Mouse (Mus musculus) layer of hippocampus, postnatal 25 days (tissue): ENCODE measurements around the gene Cpz. TPM values are rescaled to one million over a fixed set of nuclear protein-coding genes. Genes with fewer than 3 reads are reported as not detected.

Experiments
- total RNA-seq, 2 experiments: library from RNA; stranded (reverse); gene quantifications; 2 replicates each; pipeline ENCODE4 v1.2.3; 2021

The Cpz gene
- total RNA-seq, 2 experiments from 2014 or later: 0.26 to 0.34 TPM

Other genes with a start within 250 kb of the Cpz start
- 10 to 100 TPM; 24.5 to 27.4 TPM for gene Adra2c, start 247.4 kb downstream of the Cpz start, total RNA-seq
- gene Hmx1, start 136.6 kb downstream of the Cpz start, total RNA-seq: not detected
- gene Trmt44, start 49.4 kb upstream of the Cpz start, total RNA-seq: 1 to 10 TPM; 6.1 to 7.1 TPM
- gene Acox3, start 57.3 kb upstream of the Cpz start, total RNA-seq: 10 to 100 TPM; 25.2 to 32.2 TPM
- 1 to 10 TPM; 5.9 to 8.0 TPM for gene Htra3, start 154.1 kb upstream of the Cpz start, total RNA-seq
- 1 to 10 TPM; 1.5 to 1.6 TPM for gene Sh3tc1, start 214.3 kb upstream of the Cpz start, total RNA-seq
- gene Ablim2, start 232.2 kb upstream of the Cpz start, total RNA-seq: 100 to 1,000 TPM; 123 to 132 TPM